Mouse (Mus musculus): ENCODE measurements around the gene Wnk4.

Gene Wnk4

GRCm38 (mm10) chr11:101245071-101245470 lies 15.3 kb upstream of the Wnk4 start:
- DNase-seq (ENCODE audit: low read depth, low spot score): no peak

DNA sequence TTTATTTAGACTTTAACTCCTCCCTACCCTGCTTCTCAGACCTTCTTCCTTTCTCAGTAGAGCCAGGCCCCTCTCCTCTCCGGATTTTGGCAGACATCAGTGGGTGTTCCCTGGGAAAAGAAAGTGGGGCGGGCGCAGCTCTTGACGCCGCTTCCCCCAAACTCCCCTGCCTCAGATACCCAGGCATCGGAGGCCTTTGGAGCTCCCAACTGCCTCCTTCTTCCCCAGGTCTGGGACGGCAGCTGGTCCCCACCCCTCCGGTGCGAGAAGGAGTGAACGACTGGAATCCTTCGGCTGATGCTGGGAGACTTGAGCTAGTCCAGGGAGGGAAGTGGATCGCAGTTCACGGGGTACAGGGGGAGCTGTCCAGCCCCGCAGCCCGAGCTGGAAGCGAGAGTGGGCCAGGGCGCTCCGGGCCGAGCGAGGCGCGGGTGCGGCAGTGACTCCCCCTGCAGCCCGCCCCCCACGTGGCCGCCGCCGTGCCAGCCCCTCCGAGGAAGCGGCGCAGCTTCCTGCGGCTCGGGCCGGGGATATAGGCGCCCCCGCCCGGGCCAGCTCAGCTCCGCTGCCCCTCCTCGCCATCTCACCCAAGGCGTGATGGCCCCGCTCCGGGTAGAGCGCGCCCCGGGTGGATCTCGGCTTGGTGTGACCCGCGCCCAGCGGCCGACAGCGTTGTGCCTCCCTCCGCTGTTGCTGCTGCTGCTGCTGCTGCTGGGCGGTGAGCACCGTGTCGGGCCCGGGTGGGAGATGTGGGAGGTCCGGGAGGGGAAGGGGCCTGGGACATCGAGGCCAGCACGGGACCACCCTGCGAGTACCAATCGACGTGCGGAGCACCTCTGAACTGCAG lies 14.3 kb upstream of the Wnk4 start, which contains the start of gene Ramp2:
Ramp2 (plus strand) TSS at position 174 of the 847 bp plus-strand sequence.
- DNase-seq (ENCODE audit: low read depth, low spot score): no peak

DNA sequence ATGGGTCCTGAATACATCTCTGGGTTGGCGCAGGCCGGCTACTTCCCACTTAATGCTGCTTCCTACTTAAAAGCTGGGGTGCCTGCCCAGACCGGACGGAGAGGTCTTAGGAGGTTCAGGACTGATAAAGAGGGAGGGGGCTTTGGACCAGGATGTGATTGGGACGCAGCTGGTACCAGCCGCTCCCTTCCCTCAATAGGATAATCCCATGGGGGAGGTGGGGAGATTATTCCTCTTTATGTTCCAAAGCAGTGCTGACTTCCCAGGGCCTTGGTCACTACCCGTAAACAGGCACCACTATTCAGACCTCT lies 13.7 kb upstream of the Wnk4 start:
- no peak for DNase-seq (ENCODE audit: low read depth, low spot score)

DNA sequence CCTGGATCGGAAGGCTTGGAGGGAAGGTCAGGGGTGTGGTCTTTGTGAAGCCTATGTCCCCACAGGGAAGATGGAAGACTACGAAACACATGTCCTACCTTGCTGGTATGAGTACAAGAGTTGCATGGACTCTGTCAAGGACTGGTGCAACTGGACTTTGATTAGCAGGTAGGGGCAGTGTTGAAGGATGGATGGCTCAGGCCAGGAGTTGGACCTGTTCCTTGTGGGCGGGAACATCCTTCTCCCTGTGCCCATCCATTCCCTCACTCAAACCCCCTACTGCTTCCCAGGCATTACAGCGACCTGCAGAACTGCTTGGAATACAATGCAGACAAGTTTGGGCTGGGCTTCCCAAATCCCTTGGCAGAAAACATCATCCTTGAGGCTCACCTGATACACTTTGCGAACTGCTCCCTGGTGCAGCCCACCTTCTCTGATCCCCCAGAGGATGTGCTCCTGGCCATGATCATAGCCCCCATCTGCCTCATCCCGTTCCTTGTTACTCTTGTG lies 12.8 kb upstream of the Wnk4 start:
- DNase-seq (ENCODE audit: low read depth, low spot score): no peak

DNA sequence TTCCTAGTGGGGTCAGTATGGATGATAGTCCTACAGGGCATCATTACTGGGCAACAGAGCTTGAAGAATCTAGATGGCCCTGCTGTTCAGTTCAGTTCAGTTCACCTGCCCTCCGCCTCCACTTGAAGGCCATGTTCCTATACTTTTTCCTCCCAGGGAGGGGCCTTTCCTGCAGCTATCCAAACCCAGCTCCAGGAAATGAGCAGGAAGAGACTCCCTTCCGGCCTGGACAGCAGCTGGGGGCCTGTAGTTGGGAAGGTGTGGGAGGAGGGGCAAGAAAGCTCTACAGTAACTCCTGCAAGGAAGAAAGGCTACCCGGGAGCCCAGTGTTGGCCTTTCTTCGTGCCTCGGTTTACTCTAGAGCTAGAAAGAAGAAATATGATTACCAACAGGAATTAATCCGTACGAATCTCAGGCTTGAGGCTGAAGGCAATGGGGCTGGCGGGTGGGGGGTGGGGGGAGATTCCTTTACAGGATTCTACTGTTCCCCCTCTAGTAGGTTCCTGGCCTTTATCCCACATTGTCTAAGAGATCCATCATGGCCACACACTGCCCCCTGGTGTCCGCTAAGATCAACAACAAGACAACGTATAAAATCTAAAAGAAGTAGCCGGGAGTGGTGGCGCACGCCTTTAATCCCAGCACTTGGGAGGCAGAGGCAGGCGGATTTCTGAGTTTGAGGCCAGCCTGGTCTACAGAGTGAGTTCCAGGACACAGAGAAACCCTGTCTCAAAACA lies 11.9 kb upstream of the Wnk4 start:
- DNase-seq (ENCODE audit: low read depth, low spot score): no peak

DNA sequence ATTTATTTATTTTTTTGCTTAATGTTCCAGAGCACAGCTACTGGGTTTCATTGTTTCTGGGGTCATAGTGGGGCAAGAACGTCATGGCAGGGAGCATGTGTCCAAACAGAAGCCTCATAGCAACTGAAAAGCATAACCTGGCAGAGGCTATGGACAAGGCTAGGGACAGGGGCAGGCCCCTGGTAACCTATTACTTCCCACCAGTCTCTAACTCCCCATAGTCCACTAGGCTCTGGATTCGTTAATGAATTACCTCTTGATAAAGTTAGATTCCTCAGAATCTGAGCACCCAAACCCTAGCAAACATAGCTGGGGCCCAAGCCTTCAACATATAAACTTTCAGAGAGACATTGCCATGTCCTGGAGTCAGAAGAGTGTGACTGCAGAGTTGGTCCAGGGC lies 9.3 kb upstream of the Wnk4 start:
- no peak for DNase-seq (ENCODE audit: low read depth, low spot score)

- no peak for DNase-seq (ENCODE audit: low read depth, low spot score)
Observed at GRCm38 (mm10) chr11:101252941-101253340, 7.4 kb upstream of the Wnk4 start.

- peak; percentile 63 for DNase-seq (ENCODE audit: low read depth, low spot score)
Observed at GRCm38 (mm10) chr11:101253613-101254389, 6.6 kb upstream of the Wnk4 start, which contains the start of gene Vps25. Gene Vps25, plus strand, starts transcription at chr11:101253707.

DNA sequence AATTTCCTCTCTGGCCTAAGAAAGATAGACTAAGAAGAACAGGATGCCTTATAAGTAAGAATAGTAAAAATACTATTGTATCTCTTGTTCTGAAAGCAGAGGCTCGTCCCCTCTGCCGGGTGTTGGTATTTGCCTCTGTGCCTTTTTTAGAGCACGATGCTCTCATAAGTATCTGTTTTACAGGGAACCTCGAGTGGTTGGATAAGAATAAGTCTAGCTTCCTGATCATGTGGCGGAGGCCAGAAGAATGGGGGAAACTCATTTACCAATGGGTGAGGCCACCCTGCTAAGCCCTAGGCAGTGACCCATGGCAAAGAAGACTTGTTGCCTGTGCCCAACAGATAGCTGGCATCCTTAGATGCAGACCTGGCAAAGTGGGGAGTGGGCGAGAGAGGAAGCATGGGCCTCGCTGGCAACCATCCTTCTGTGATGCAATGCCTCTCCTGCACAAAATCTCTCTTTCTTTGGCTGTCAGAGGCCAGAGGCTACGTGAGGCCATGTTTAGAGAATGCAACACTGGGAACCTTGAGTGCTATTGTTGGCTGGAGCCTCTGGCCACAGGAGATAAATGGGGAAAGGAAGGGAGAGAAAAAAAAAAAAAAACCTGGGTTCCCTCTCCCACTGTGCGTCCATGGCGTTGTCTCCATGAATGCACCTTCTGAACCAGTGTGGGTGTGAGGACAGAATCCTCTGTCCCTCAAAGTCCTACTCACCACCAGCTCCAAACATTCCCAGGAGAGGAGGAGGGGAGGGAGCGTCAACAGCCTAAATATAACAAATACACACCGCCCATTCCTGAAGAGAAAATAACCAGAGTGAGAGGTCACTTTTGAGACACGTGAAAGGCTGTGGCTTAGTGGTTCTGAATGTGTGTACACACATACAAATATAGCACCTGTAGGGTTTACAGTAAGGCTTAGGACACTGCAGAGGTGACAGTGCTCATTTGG lies 4.3 kb upstream of the Wnk4 start:
- DNase-seq (ENCODE audit: low read depth, low spot score): no peak

GRCm38 (mm10) chr11:101259261-101259712 lies 1.1 kb upstream of the Wnk4 start:
- no peak for DNase-seq (ENCODE audit: low read depth, low spot score)

DNA sequence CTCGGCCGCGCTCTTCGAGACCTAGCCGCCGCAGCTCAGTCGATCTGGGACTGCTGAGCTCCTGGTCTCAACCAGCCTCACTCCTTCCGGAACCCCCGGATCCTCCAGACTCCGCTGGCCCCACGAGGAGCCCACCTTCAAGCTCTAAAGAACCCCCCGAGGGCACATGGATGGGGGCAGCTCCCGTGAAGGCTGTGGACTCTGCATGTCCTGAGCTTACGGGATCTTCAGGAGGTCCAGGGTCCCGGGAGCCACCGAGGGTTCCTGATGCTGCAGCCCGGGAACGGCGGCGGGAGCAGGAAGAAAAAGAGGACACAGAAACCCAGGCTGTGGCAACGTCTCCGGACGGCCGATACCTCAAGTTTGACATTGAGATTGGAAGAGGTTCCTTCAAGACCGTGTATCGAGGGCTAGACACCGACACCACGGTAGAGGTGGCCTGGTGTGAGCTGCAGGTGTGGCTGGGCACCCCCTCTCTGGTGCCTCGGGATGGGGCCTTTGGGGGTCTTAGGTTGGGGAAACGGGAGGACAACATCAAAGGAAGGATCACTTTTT lies 536 bp downstream of the Wnk4 start:
- DNase-seq (ENCODE audit: low read depth, low spot score): no peak

DNA sequence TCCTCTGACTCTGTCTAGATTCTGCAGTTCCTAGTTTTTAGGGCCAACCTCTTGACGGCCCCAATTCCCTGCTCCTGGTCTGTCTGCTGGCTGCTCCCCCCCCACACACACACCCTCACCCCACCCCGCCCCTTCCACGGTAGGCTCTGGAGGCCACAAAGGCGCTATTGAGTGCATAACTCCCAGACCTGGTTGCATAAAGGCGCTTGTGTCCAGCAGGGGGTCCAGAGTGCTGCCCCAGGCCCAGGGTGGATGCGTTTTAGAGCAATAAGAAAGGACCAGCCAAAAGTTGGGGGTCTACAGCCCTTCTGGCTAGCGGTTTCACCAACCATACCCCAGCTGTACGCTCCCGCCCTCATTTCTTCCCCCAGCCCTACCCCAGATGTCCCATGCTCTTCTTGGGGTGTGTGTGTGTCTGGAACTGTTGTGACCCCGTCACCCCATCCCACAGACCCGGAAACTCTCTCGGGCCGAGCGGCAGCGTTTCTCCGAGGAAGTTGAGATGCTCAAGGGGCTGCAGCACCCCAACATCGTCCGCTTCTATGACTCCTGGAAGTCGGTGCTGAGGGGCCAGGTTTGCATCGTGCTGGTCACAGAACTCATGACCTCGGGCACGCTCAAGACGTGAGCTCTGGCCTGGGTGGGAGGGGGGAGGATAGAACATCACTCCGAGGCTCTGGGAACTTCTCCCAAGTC lies 2.1 kb downstream of the Wnk4 start:
- no peak for DNase-seq (ENCODE audit: low read depth, low spot score)

- no peak for DNase-seq (ENCODE audit: low read depth, low spot score)
Observed at GRCm38 (mm10) chr11:101263138-101263988, 3.0 kb downstream of the Wnk4 start.

GRCm38 (mm10) chr11:101263989-101264280 lies 3.6 kb downstream of the Wnk4 start:
- DNase-seq (ENCODE audit: low read depth, low spot score): no peak

DNA sequence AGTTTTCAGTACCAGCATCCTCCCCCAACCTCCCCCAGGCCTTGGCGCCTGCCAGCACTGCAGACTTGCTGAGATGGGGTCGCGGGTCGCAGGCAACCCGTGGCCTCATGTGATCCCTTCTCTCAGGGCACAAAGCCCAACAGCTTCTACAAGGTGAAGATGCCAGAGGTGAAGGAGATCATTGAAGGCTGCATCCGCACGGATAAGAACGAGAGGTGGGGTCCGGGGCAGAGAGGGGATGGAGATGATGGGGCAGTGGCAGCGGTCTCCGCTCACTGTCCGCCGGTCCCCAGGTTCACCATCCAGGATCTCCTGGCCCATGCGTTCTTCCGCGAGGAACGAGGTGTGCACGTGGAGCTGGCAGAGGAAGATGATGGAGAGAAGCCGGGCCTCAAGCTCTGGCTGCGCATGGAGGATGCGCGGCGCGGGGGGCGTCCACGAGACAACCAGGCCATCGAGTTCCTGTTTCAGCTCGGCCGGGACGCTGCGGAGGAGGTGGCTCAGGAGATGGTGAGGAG lies 4.6 kb downstream of the Wnk4 start:
- no peak for DNase-seq (ENCODE audit: low read depth, low spot score)

- no peak for DNase-seq (ENCODE audit: low read depth, low spot score)
Observed at GRCm38 (mm10) chr11:101265906-101266305, 5.5 kb downstream of the Wnk4 start.

- no peak for DNase-seq (ENCODE audit: low read depth, low spot score)
Observed at GRCm38 (mm10) chr11:101269577-101270116, 9.3 kb downstream of the Wnk4 start.

GRCm38 (mm10) chr11:101272446-101272845 lies 12.1 kb downstream of the Wnk4 start:
- DNase-seq (ENCODE audit: low read depth, low spot score): no peak

DNA sequence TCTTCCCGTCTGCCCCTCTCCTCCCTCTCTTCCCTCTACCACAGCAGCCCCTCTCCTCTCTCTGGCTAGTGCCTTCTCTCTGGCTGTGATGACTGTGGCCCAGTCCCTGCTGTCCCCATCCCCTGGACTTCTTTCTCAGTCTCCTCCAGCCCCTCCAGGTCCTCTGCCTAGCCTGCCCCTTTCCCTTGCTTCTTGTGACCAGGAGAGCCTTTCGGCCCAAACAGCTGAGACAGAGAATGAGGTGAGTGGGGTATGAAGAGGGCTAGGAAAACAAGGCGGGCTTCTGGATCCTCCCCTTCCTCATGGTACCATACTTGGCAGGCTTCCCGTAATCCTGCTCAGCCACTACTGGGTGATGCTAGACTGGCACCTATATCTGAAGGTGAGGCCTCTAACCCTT lies 14.9 kb downstream of the Wnk4 start:
- no peak for DNase-seq (ENCODE audit: low read depth, low spot score)

Measured in brain, embryonic 18.5 days (tissue).